Mouse (Mus musculus): ENCODE measurements at regions not wholly inside any gene's neighbourhood (a gene's known extent, or its start where the extent isn't known, plus 50 kb on each side); places are given as distances from the start of the nearest gene placed in this dataset.

DNA sequence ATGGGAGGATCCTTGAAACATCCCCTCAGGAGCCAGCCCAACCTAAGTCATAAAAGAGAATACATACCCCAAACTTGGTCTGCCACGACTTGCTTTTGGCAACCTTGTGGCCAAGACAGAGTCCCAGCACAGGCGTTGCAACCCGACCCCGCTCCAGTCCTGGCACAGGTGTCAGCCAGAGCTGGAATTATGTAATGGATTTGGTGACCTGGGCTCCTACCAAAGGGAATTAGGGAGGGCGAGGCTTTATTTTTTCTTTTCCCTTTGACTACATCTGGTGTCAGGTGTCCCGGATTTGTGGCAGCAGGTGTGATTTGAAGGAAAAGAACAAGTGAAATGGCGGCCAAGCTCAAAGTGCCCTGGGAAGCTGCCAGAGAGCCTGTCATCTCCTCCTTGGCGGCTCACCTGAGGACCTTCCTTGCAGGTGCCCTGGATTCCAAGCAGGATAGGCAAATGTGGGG, 212.9 kb downstream of the Mef2c start:
- ATAC-seq (ENCODE audit: insufficient read depth, low read depth): no peak
- no peak for DNase-seq (ENCODE audit: low spot score)
- no peak overlapping the region for H3K4me2 ChIP-seq (ENCODE audit: low read depth, low read length)
- no peak overlapping the region for H3K4me3 ChIP-seq (ENCODE audit: low read depth, low read length)
- H3K9me3 ChIP-seq (replicated peaks; ENCODE audit: control insufficient read depth, low read length): no peaks in the 10 kb centered on the region
- no peaks in the 10 kb centered on the region for H3K36me3 ChIP-seq (replicated peaks; ENCODE audit: control insufficient read depth, insufficient read depth, low read length)
- peaks cover 4% of the 10 kb centered on the region; the same call in 1 of the 2 replicates for H3K4me1 ChIP-seq (ENCODE audit: control insufficient read depth, insufficient read depth)
- no peak overlapping the region for H3K27ac ChIP-seq (ENCODE audit: low read depth)
- TF ChIP-seq EP300 (IDR thresholded peaks at IDR 0.05; ENCODE audit: low read depth) (no peak), CTCF (IDR thresholded peaks at IDR 0.05; ENCODE audit: low read depth) (no peak)
- H3K27me3 ChIP-seq (ENCODE audit: control insufficient read depth, insufficient read depth, low read length): peaks cover 100% of the 10 kb centered on the region
- H3K9ac ChIP-seq (replicated peaks; ENCODE audit: low read depth, low read length): no peak overlapping the region
- WGBS: 3% methylated on average over 8 of the region's 8 CpGs

DNA sequence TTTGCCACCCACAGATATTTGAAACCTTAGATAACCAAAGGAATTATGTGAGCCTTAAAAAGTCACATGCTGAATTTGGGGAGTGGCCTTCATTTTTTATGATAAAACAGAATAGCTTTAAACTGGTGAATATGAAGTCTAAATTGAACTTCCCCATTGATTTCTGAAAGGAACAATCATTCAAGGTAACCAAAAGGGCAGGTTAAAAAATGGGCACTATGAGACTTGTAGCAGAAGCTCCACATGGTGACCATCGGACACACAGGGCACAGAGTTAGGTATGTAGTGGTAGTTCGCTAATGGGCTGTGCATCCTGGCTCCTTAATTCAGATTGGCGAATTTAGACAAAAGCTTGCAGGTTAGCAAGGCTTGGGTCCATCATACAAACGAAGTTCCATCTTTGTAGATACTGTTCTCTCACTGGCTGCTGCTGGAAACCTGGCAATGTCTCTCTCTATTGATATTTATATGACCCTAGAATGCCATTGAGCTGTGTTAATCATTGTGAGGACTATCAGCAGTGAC, 213.9 kb downstream of the Mef2c start:
- Histone ChIP-seq H3K9me3 (replicated peaks; ENCODE audit: control insufficient read depth, low read length) (no peaks in the 10 kb centered on the region), H3K4me2 (ENCODE audit: low read depth, low read length) (no peak overlapping the region), H3K9ac (replicated peaks; ENCODE audit: low read depth, low read length) (no peak overlapping the region), H3K36me3 (replicated peaks; ENCODE audit: control insufficient read depth, insufficient read depth, low read length) (no peaks in the 10 kb centered on the region), H3K27me3 (ENCODE audit: control insufficient read depth, insufficient read depth, low read length) (peaks cover 100% of the 10 kb centered on the region), H3K4me3 (ENCODE audit: low read depth, low read length) (no peak overlapping the region), H3K27ac (ENCODE audit: low read depth) (no peak overlapping the region), H3K4me1 (ENCODE audit: control insufficient read depth, insufficient read depth) (peaks cover 4% of the 10 kb centered on the region; the same call in 1 of the 2 replicates)
- DNase-seq (ENCODE audit: low spot score) (no peak), ATAC-seq (ENCODE audit: insufficient read depth, low read depth) (no peak)
- 11% methylated on average over 4 of the region's 4 CpGs for WGBS
- TF ChIP-seq CTCF (IDR thresholded peaks at IDR 0.05; ENCODE audit: low read depth) (no peak), EP300 (IDR thresholded peaks at IDR 0.05; ENCODE audit: low read depth) (no peak)

DNA sequence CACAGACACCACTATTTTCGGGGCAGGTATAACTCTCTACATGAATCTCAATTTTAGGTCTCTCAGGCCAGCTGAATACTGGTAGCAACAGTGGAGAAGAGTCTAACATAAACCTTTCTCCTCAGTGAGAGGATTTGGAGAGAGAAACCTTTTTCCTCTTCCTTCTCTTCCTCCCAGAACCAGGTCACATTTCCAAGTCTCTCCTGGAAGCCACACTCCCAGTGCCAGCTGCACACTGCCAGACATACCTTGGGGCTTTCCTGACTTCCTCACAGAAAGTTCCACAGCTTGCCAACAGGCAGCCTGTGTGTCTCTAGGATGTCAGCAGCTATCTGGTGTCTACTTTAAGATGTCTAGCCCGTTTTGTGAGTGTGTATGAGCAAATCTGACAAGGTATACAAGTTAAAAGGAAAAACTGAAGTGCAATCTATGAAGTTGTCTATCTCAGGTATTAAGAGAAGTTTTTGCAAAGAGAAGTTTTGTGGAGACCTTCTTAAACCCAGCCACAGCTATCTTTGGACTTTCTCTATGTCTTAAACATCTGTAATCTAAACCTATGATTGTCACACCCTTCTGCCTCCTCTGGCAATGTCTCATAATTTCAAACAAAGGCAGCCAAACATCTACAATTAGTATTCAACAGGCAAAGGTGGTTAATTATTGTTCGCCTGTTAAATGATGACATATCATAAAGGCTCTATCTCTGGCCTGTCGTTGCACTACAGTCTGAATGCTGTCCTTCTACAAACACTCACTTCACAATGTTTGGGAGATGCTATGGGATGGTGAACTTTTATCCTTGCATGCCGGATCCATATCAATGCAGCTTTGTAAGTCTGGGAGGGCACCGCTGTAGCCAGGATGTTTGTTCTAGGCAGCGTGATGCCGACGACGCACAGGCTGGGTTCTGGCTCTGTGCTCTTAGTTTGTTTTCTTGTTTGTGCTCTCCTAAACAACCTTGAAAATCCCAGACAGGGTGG, 214.9 kb downstream of the Mef2c start:
- peaks cover 100% of the 10 kb centered on the region for H3K27me3 ChIP-seq (ENCODE audit: control insufficient read depth, insufficient read depth, low read length)
- ATAC-seq (ENCODE audit: insufficient read depth, low read depth) (no peak), DNase-seq (ENCODE audit: low spot score) (no peak)
- peaks cover 4% of the 10 kb centered on the region; the same call in 1 of the 2 replicates for H3K4me1 ChIP-seq (ENCODE audit: control insufficient read depth, insufficient read depth)
- no peak overlapping the region for H3K4me3 ChIP-seq (ENCODE audit: low read depth, low read length)
- no peak overlapping the region for H3K4me2 ChIP-seq (ENCODE audit: low read depth, low read length)
- WGBS: 8% methylated on average over 10 of the region's 10 CpGs
- no peak overlapping the region for H3K27ac ChIP-seq (ENCODE audit: low read depth)
- H3K9me3 ChIP-seq (replicated peaks; ENCODE audit: control insufficient read depth, low read length): no peaks in the 10 kb centered on the region
- H3K9ac ChIP-seq (replicated peaks; ENCODE audit: low read depth, low read length): no peak overlapping the region
- no peaks in the 10 kb centered on the region for H3K36me3 ChIP-seq (replicated peaks; ENCODE audit: control insufficient read depth, insufficient read depth, low read length)
- no peak for TF ChIP-seq EP300 (IDR thresholded peaks at IDR 0.05; ENCODE audit: low read depth)
- no peak for TF ChIP-seq CTCF (IDR thresholded peaks at IDR 0.05; ENCODE audit: low read depth)

DNA sequence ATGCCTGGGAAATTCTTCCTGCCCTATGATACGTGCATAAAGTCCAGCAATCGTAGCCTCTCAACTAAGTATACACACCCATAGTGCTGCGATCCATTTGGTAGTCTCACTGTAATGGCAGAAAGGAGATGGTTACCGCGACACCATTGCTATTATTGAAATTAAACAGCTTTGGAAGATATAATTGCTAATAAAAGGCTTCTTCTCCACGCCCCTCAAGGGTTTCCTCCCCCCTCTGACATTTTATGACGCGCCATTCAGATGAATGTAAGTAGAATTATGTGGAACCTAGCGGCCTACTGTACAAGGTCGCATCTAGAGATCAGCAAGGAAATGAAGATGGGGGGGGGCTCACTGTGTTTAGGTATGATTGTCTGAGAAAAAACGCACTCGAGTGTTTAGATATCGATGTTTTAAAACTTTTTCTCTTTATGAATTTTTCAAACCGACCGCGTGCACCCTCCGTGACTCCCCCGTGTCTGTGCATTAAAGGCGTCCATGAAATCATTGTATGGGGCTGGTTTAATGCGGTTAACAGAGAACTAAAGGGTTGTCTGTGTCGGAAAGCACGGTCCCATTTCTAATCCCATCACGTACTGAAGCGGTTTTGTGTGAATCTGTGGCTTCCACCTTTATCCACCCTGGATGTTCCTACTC, 215.9 kb downstream of the Mef2c start:
- no peak overlapping the region for H3K4me2 ChIP-seq (ENCODE audit: low read depth, low read length)
- 8% methylated on average over 24 of the region's 24 CpGs for WGBS
- no peak overlapping the region for H3K4me3 ChIP-seq (ENCODE audit: low read depth, low read length)
- TF ChIP-seq EP300 (IDR thresholded peaks at IDR 0.05; ENCODE audit: low read depth): no peak
- TF ChIP-seq CTCF (IDR thresholded peaks at IDR 0.05; ENCODE audit: low read depth): no peak
- H3K27me3 ChIP-seq (ENCODE audit: control insufficient read depth, insufficient read depth, low read length): peaks cover 100% of the 10 kb centered on the region
- no peaks in the 10 kb centered on the region for H3K36me3 ChIP-seq (replicated peaks; ENCODE audit: control insufficient read depth, insufficient read depth, low read length)
- H3K27ac ChIP-seq (ENCODE audit: low read depth): no peak overlapping the region
- no peaks in the 10 kb centered on the region for H3K9me3 ChIP-seq (replicated peaks; ENCODE audit: control insufficient read depth, low read length)
- no peak overlapping the region for H3K9ac ChIP-seq (replicated peaks; ENCODE audit: low read depth, low read length)
- DNase-seq (ENCODE audit: low spot score) (no peak), ATAC-seq (ENCODE audit: insufficient read depth, low read depth) (no peak)
- H3K4me1 ChIP-seq (ENCODE audit: control insufficient read depth, insufficient read depth): peaks cover 4% of the 10 kb centered on the region; the same call in 1 of the 2 replicates

DNA sequence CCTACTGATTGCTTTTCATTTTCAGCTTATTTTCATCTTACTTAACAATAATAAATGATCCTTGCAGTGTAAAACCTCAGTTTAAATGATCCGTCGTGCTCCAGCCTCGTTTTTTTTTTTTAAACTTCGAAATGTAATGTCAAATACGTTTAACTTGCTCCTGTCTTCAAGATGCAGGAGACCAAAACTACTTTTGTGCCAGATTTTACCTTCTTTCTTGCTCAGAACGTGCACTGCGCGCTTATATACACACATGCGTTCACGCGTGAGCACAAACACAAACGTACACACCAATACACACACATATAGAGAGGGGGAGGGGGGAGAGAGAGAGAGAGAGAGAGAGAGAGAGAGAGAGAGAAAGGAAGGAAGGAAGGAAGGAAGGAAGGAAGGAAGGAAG, 216.5 kb downstream of the Mef2c start:
- Histone ChIP-seq H3K4me1 (ENCODE audit: control insufficient read depth, insufficient read depth) (peaks cover 4% of the 10 kb centered on the region; the same call in 1 of the 2 replicates), H3K4me2 (ENCODE audit: low read depth, low read length) (no peak overlapping the region), H3K9ac (replicated peaks; ENCODE audit: low read depth, low read length) (no peak overlapping the region), H3K9me3 (replicated peaks; ENCODE audit: control insufficient read depth, low read length) (0 out of 2 replicates have a peak, but pooled peaks cover 3% of the 10 kb centered on the region), H3K27ac (ENCODE audit: low read depth) (no peak overlapping the region), H3K36me3 (replicated peaks; ENCODE audit: control insufficient read depth, insufficient read depth, low read length) (no peaks in the 10 kb centered on the region), H3K4me3 (ENCODE audit: low read depth, low read length) (no peak overlapping the region), H3K27me3 (ENCODE audit: control insufficient read depth, insufficient read depth, low read length) (peaks cover 100% of the 10 kb centered on the region)
- no peak for TF ChIP-seq EP300 (IDR thresholded peaks at IDR 0.05; ENCODE audit: low read depth)
- TF ChIP-seq CTCF (IDR thresholded peaks at IDR 0.05; ENCODE audit: low read depth): no peak
- WGBS: 4% methylated on average over 12 of the region's 12 CpGs
- ATAC-seq (ENCODE audit: insufficient read depth, low read depth): no peak
- no peak for DNase-seq (ENCODE audit: low spot score)

Measured in heart, postnatal 0 days (tissue).